Mouse (Mus musculus): ENCODE measurements around the gene Ndufaf8.

DNA sequence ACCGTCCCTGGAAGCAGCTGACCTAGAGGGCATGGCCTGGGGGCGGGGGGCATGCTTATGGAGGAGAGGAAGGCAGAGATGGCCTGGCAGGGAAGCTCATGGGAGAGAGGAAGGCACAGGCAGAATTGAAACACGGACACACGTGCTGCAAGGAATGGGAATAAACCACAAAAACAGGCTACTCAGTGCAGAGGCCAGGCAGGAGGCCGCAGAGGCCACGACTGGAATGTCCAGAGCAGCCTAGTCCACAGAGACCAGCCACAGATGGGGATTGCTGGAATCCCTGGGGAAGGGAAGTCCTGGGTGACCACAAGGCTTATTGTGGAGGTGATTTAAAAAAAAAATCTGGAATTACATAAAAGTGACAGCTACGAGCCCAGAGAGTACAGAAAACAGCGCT is 49.7 kb upstream of the Ndufaf8 start:
- TF ChIP-seq CTCF (IDR thresholded peaks at IDR 0.05; ENCODE audit: control insufficient read depth, insufficient read depth, insufficient replicate concordance, low read depth, low read length) (no peak), POLR2A (IDR thresholded peaks at IDR 0.05; ENCODE audit: control insufficient read depth, low read depth, low read length) (no peak)

Data from testis, adult 2 months (tissue).